Mouse (Mus musculus) MEL (cell line): Measurements from ENCODE around the gene Tut4. TPM values are rescaled to one million over a fixed set of nuclear protein-coding genes. Genes with fewer than 3 reads are reported as not detected.
A peak's percentile ranks its signal among the peaks of the same experiment; 100 is the strongest.

Experiments
- DNase-seq: peaks from one replicate; pipeline ENCODE4 v3.0.0; 2011; ENCODE audit warnings: low read depth, low spot score
- H3K27ac ChIP-seq: 2 replicates; pipeline ENCODE4 v1.5.1; 2012; ENCODE audit warnings: low read depth, mild to moderate bottlenecking, control low read depth, low read length, moderate library complexity; ENCODE audit not compliant: control insufficient read depth
- H3K27me3 ChIP-seq, 2 experiments: fragments of 150-350 bp in 1 of 2; sonication (generic) in 1 of 2; 2 replicates each; pipeline ENCODE4 v1.6.1; 2012; ENCODE audit warnings: low read length in 2 of 2, mild to moderate bottlenecking in 2 of 2, improper control_type of control experiment in 1 of 2, moderate library complexity in 1 of 2; ENCODE audit not compliant: insufficient read depth in 2 of 2, control insufficient read depth in 1 of 2
- H3K36me3 ChIP-seq, 2 experiments: 2 replicates each; pipeline ENCODE4 v1.6.1; 2012 to 2014; ENCODE audit warnings: low read length in 2 of 2, improper control_type of control experiment in 1 of 2, inconsistent platforms in 1 of 2, mild to moderate bottlenecking in 1 of 2; ENCODE audit not compliant: insufficient read depth in 2 of 2, control insufficient read depth in 1 of 2
- H3K4me1 ChIP-seq, 2 experiments: fragments of 150-350 bp in 1 of 2; sonication (generic) in 1 of 2; 2 replicates each; pipeline ENCODE4 v1.6.1; 2012; ENCODE audit warnings: low read length in 2 of 2, improper control_type of control experiment in 1 of 2, mild to moderate bottlenecking in 1 of 2; ENCODE audit not compliant: insufficient read depth in 2 of 2, control insufficient read depth in 1 of 2
- H3K4me3 ChIP-seq, 2 experiments: fragments of 150-350 bp in 1 of 2; sonication (generic) in 1 of 2; 2 replicates each; pipeline ENCODE4 v1.5.1; 2012; ENCODE audit warnings: low read depth in 2 of 2, low read length in 2 of 2, mild to moderate bottlenecking in 2 of 2, moderate library complexity in 2 of 2, control low read depth in 1 of 2, improper control_type of control experiment in 1 of 2; ENCODE audit not compliant: control insufficient read depth in 1 of 2, insufficient read depth in 1 of 2
- H3K79me2 ChIP-seq: 2 replicates; pipeline ENCODE4 v1.6.1; 2012; ENCODE audit warnings: mild to moderate bottlenecking, low read length, moderate library complexity; ENCODE audit not compliant: control insufficient read depth, poor library complexity, insufficient read depth
- H3K9ac ChIP-seq: 2 replicates; pipeline ENCODE4 v1.6.1; 2012; ENCODE audit warnings: low read depth, mild to moderate bottlenecking, control low read depth, low read length, moderate library complexity; ENCODE audit not compliant: control insufficient read depth, poor library complexity, severe bottlenecking
- H3K9me3 ChIP-seq: fragments of 150-350 bp; sonication (generic); replicated peaks from 2 replicates; pipeline ENCODE4 v1.6.1; 2012; ENCODE audit warnings: mild to moderate bottlenecking, low read length, improper control_type of control experiment, moderate library complexity; ENCODE audit not compliant: insufficient read depth
- CHD2 ChIP-seq: IDR thresholded peaks from 2 replicates; pipeline ENCODE4 v1.6.1; 2011; ENCODE audit warnings: low read length, improper control_type of control experiment
- CTCF ChIP-seq, 3 experiments: IDR thresholded peaks in 2 of 3; conservative IDR thresholded peaks in 1 of 3; 2 replicates each; pipeline ENCODE4 v1.5.1; 2011 to 2012; ENCODE audit warnings: low read length in 3 of 3, low read depth in 2 of 3, mild to moderate bottlenecking in 2 of 3, improper control_type of control experiment in 1 of 3, inconsistent platforms in 1 of 3, mixed read lengths in 1 of 3, moderate library complexity in 1 of 3; ENCODE audit not compliant: control insufficient read depth in 1 of 3, insufficient read depth in 1 of 3, poor library complexity in 1 of 3, severe bottlenecking in 1 of 3
- E2F4 ChIP-seq: IDR thresholded peaks from 2 replicates; pipeline ENCODE4 v1.6.1; 2011; ENCODE audit warnings: low read depth, low read length, improper control_type of control experiment, borderline replicate concordance
- ELF1 ChIP-seq: IDR thresholded peaks from 2 replicates; pipeline ENCODE4 v1.6.1; 2014; ENCODE audit warnings: low read depth, mild to moderate bottlenecking, inconsistent platforms, low read length, improper control_type of control experiment, moderate library complexity
- EP300 ChIP-seq, 2 experiments: IDR thresholded peaks; 2 replicates each; pipeline ENCODE4 v1.6.1; 2011; ENCODE audit warnings: improper control_type of control experiment in 2 of 2, low read length in 2 of 2, low read depth in 1 of 2, mild to moderate bottlenecking in 1 of 2
- ETS1 ChIP-seq: IDR thresholded peaks from 2 replicates; pipeline ENCODE4 v1.6.1; 2012; ENCODE audit warnings: low read depth, mild to moderate bottlenecking, inconsistent platforms, low read length, improper control_type of control experiment, moderate library complexity
- GABPA ChIP-seq: IDR thresholded peaks from 2 replicates; pipeline ENCODE4 v1.6.1; 2012; ENCODE audit warnings: low read depth, mild to moderate bottlenecking, inconsistent platforms, low read length, improper control_type of control experiment, moderate library complexity
- GATA1 ChIP-seq: IDR thresholded peaks from 2 replicates; pipeline ENCODE4 v1.6.1; 2011; ENCODE audit warnings: low read depth, low read length, improper control_type of control experiment
- HCFC1 ChIP-seq: IDR thresholded peaks from 2 replicates; pipeline ENCODE4 v1.6.1; 2012; ENCODE audit warnings: low read depth, mild to moderate bottlenecking, inconsistent platforms, low read length, improper control_type of control experiment, moderate library complexity
- MAFK ChIP-seq: IDR thresholded peaks from 2 replicates; pipeline ENCODE4 v1.6.1; 2011; ENCODE audit warnings: low read depth, mild to moderate bottlenecking, low read length, improper control_type of control experiment, borderline replicate concordance
- MAX ChIP-seq: IDR thresholded peaks from 2 replicates; pipeline ENCODE4 v1.6.1; 2011; ENCODE audit warnings: low read length, improper control_type of control experiment
- MEF2A ChIP-seq: IDR thresholded peaks from 2 replicates; pipeline ENCODE4 v1.6.1; 2014; ENCODE audit warnings: low read depth, mild to moderate bottlenecking, inconsistent platforms, low read length, improper control_type of control experiment; ENCODE audit not compliant: poor library complexity, insufficient replicate concordance, severe bottlenecking; ENCODE audit errors: extremely low read depth
- MXI1 ChIP-seq: IDR thresholded peaks from 2 replicates; pipeline ENCODE4 v1.6.1; 2011; ENCODE audit warnings: mild to moderate bottlenecking, low read depth, low read length, improper control_type of control experiment
- POLR2A ChIP-seq, 2 experiments: IDR thresholded peaks; 2 replicates each; pipeline ENCODE4 v1.6.1; 2011 to 2012; ENCODE audit warnings: low read length in 2 of 2, mild to moderate bottlenecking in 2 of 2, control low read depth in 1 of 2, improper control_type of control experiment in 1 of 2, low read depth in 1 of 2, moderate library complexity in 1 of 2; ENCODE audit not compliant: control insufficient read depth in 1 of 2, insufficient read depth in 1 of 2, poor library complexity in 1 of 2
- POLR2AphosphoS2 ChIP-seq: IDR thresholded peaks from 2 replicates; pipeline ENCODE4 v1.6.1; 2011; ENCODE audit warnings: low read length, improper control_type of control experiment
- RAD21 ChIP-seq: IDR thresholded peaks from 2 replicates; pipeline ENCODE4 v1.6.1; 2011; ENCODE audit warnings: mild to moderate bottlenecking, low read depth, low read length, improper control_type of control experiment
- RCOR1 ChIP-seq: IDR thresholded peaks from 2 replicates; pipeline ENCODE4 v1.6.1; 2012; ENCODE audit warnings: low read depth, mild to moderate bottlenecking, inconsistent platforms, low read length, improper control_type of control experiment
- UBTF ChIP-seq: IDR thresholded peaks from 2 replicates; pipeline ENCODE4 v1.6.1; 2012; ENCODE audit warnings: low read depth, mild to moderate bottlenecking, inconsistent platforms, low read length, improper control_type of control experiment, moderate library complexity, borderline replicate concordance; ENCODE audit not compliant: insufficient read depth
- USF1 ChIP-seq: IDR thresholded peaks from 2 replicates; pipeline ENCODE4 v1.6.1; 2014; ENCODE audit warnings: low read depth, mild to moderate bottlenecking, inconsistent platforms, low read length, improper control_type of control experiment, moderate library complexity
- ZC3H11A ChIP-seq: IDR thresholded peaks from 2 replicates; pipeline ENCODE4 v1.6.1; 2012; ENCODE audit warnings: low read depth, mild to moderate bottlenecking, inconsistent platforms, low read length, improper control_type of control experiment
- polyA plus RNA-seq, 2 experiments: library from polyadenylated mRNA; stranded (reverse) in 1 of 2; unstranded in 1 of 2; fragments of >175 nt in 1 of 2; fragments of >200 nt in 1 of 2; gene quantifications; 2 replicates each; pipeline versions ENCODE4 v1.2.1 to v1.2.4; 2012; ENCODE audit warnings: low replicate concordance in 2 of 2, low read depth in 1 of 2; ENCODE audit not compliant: insufficient read length in 2 of 2, insufficient read depth in 1 of 2, missing spikeins in 1 of 2
- total RNA-seq: library from RNA; depleted of rRNA; stranded (reverse); fragments of 300-350 nt; gene quantifications from 2 replicates; pipeline ENCODE4 v1.2.3, GENCODE M21; 2012

The Tut4 gene
- total and polyA plus RNA-seq, 3 experiments = 9.0 to 63.2 TPM; not detected in 1

- H3K27ac ChIP-seq = no peak overlapping the region
- H3K4me1 ChIP-seq = peaks cover 0 to 7% of the 10 kb centered on the region in 2 experiments; a peak in 1 of 4 replicates
- H3K9ac ChIP-seq = no peak overlapping the region
- TF ChIP-seq ETS1 = 0 out of 2 replicates have a peak, but pooled peaks have one; percentile 18
- TF ChIP-seq EP300 (IDR thresholded peaks at IDR 0.05; ENCODE audit: low read depth in 1 of 2, low read length in 2 of 2) = peak in 1 of 2 experiments; percentile 30; a peak in 1 of 4 replicates
- TF ChIP-seq HCFC1 = no peak
- TF ChIP-seq CHD2 = no peak
- TF ChIP-seq GATA1 = peak; percentile 27; the same call in 1 of the 2 replicates
- TF ChIP-seq UBTF = no peak
- H3K36me3 ChIP-seq = peaks cover 0 to 5% of the 10 kb centered on the region in 2 experiments; a peak in 2 of 4 replicates
- DNase-seq = no peak
- no peaks in the 10 kb centered on the region for H3K9me3 ChIP-seq
- H3K27me3 ChIP-seq = peaks cover 0 to 2% of the 10 kb centered on the region in 2 experiments; a peak in 1 of 4 replicates
- no peak overlapping the region for H3K4me3 ChIP-seq
- H3K79me2 ChIP-seq = no peaks in the 10 kb centered on the region
These were observed 31.4 kb upstream of the Tut4 start for GRCm38 (mm10) chr4:108427719-108428340.

GRCm38 (mm10) chr4:108428341-108428721, 30.9 kb upstream of the Tut4 start:
- Histone ChIP-seq H3K9ac (no peak overlapping the region), H3K36me3 (peaks cover 0 to 5% of the 10 kb centered on the region in 2 experiments; a peak in 2 of 4 replicates), H3K4me3 (no peak overlapping the region), H3K79me2 (no peaks in the 10 kb centered on the region), H3K27me3 (peaks cover 0 to 2% of the 10 kb centered on the region in 2 experiments; a peak in 1 of 4 replicates), H3K9me3 (no peaks in the 10 kb centered on the region), H3K27ac (no peak overlapping the region), H3K4me1 (peaks cover 0 to 7% of the 10 kb centered on the region in 2 experiments; a peak in 1 of 4 replicates)
- TF ChIP-seq EP300 (IDR thresholded peaks at IDR 0.05; ENCODE audit: low read depth in 1 of 2, low read length in 2 of 2) (peak in 1 of 2 experiments; percentile 26; a peak in 1 of 4 replicates), GABPA (no peak), ETS1 (no peak), E2F4 (no peak), RCOR1 (peak; percentile 80)
- DNase-seq = peak; percentile 73

- Histone ChIP-seq H3K9ac (no peak overlapping the region), H3K36me3 (peaks cover 0 to 5% of the 10 kb centered on the region in 2 experiments; a peak in 2 of 4 replicates), H3K79me2 (no peaks in the 10 kb centered on the region), H3K27ac (no peak overlapping the region), H3K9me3 (no peaks in the 10 kb centered on the region), H3K4me1 (peaks cover 0 to 7% of the 10 kb centered on the region in 2 experiments; a peak in 1 of 4 replicates), H3K4me3 (no peak overlapping the region), H3K27me3 (peaks cover 2 to 3% of the 10 kb centered on the region in 2 experiments; a peak in 2 of 4 replicates)
- DNase-seq = no peak
- TF ChIP-seq CHD2 (no peak), USF1 (no peak), GATA1 (no peak), RCOR1 (no peak), UBTF (no peak), MAX (no peak), MEF2A (no peak), CTCF (IDR thresholded peaks at IDR 0.05 in 2 of 3, conservative IDR thresholded peaks at IDR 0.05 in 1 of 3; ENCODE audit: control insufficient read depth in 1 of 3, insufficient read depth in 1 of 3, low read depth in 2 of 3, low read length in 3 of 3, poor library complexity in 1 of 3, severe bottlenecking in 1 of 3) (no peak), ELF1 (no peak), MXI1 (no peak), HCFC1 (no peak), POLR2AphosphoS2 (no peak), ZC3H11A (no peak), MAFK (no peak), RAD21 (no peak), POLR2A (IDR thresholded peaks at IDR 0.05; ENCODE audit: control insufficient read depth in 1 of 2, insufficient read depth in 1 of 2, low read depth in 1 of 2, low read length in 2 of 2, poor library complexity in 1 of 2) (no peak)
These were observed 28.3 kb upstream of the Tut4 start for GRCm38 (mm10) chr4:108430656-108431560.
